Mouse (Mus musculus) CD8-positive naive resting alpha-beta T cell, adult 2 months (primary cell): Measurements from ENCODE around the gene Olfr447.

ENCODE experiments used
- DNase-seq, 2 experiments: peaks; one replicate each; pipeline ENCODE4 v3.0.0; 2022; ENCODE audit warnings: low read depth in 2 of 2, low spot score in 2 of 2

Olfr447 gene

GRCm38 (mm10) chr6:42908578-42908977 lies at the start of gene Olfr447:
Gene Olfr447 (plus strand): TSS chr6:42908878.
- no peak for DNase-seq

GRCm38 (mm10) chr6:42860222-42860819 lies 48.4 kb upstream of the Olfr447 start:
- DNase-seq = peak in 1 of 2 experiments; percentile 2

DNA sequence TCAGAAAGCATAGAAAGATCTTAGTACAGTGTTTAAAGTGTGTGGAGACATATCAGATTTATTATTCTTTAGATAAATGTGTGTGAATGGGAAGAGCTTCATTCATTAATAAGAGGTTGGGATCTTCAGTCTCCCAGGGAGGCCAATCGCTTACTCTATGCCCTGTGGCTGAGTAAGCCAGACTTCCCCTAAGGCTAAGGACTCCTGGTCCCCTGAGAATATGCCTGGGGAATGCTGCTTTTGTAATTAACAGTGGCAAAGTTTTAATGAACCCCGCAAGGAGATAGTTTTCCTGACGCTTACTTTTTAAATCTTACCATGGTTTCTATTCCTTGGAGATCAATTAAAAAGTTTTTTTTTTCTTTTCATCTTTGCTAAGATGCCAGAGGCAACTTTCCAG lies 39.0 kb upstream of the Olfr447 start:
- no peak for DNase-seq

DNA sequence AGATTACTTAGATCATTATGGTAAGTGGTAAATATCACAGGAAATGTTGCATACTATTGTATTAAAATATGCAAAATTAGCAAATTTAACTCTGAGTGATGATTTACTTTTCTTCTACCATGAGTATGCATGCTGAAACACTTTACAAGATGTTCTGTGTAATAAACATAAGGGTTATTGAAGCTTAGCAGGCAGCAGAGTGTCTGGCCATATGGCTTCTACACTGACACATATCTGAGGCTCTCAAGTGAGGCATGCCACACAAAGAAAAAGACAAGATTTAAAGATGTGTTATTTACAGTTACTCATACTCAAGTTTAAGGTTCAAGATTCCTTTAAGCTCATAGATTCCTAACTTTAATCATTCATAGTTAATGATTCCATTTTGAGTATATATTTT lies 32.4 kb upstream of the Olfr447 start:
- DNase-seq = no peak

GRCm38 (mm10) chr6:42890141-42890540 lies 18.5 kb upstream of the Olfr447 start, which contains the start of gene Olfr448:
Gene Olfr448 (plus strand): TSS chr6:42890441.
- no peak for DNase-seq

GRCm38 (mm10) chr6:42900345-42900744 lies 8.3 kb upstream of the Olfr447 start:
- no peak for DNase-seq

- no peak for DNase-seq
These were observed 12.4 kb downstream of the Olfr447 start, which contains the start of gene Olfr446 for GRCm38 (mm10) chr6:42921077-42921476. Gene Olfr446 (plus strand): TSS chr6:42921377.

DNA sequence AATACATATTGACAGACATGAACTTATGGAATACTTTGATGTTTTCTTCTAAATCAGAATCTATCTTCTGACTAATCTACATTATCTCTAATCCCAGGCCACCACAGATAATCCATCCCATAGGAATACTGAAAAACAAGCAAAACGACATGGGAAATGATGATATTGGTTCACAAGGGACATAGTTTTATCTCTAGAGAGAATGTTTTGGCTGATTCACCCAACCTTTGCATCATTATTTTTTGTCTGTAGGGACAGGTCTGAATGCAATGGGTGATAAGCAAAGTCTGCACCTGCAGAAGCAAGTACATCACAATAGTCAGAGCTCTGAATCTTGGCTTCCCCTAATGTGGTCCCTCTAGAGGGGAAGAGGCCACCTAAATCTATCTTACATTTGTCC lies 40.1 kb downstream of the Olfr447 start, which contains the start of gene Olfr444:
Gene Olfr444 (plus strand): TSS at position 301 of the 400 bp plus-strand sequence.
- no peak for DNase-seq
